Mouse (Mus musculus): Measurements from ENCODE around the gene 4930407I10Rik. TPM values are rescaled to one million over a fixed set of nuclear protein-coding genes. Genes with fewer than 3 reads are reported as not detected.

Gene 4930407I10Rik
- not detected in 2 replicates for polyA plus RNA-seq (2015; fragmentation: Nextera tagmentation; extraction: Ambion mirVana)

GRCm38 (mm10) chr15:82058719-82059201 lies at the start of gene 4930407I10Rik:
Gene 4930407I10Rik, plus strand, starts transcription at chr15:82059151.

GRCm38 (mm10) chr15:82033762-82034161 lies 25.2 kb upstream of the 4930407I10Rik start, which contains the start of gene Desi1:
Gene Desi1, minus strand, starts transcription at chr15:82033862.

GRCm38 (mm10) chr15:82047080-82047883 lies 11.7 kb upstream of the 4930407I10Rik start, which contains the start of gene Snu13:
Gene Snu13, minus strand, starts transcription at chr15:82047598.

GRCm38 (mm10) chr15:82069898-82070297 lies 10.9 kb downstream of the 4930407I10Rik start, which contains the start of gene Mei1:
Gene Mei1, plus strand, starts transcription at chr15:82069996.

Other genes with a start within 250 kb of the 4930407I10Rik start
- gene Tob2, start 200.4 kb upstream of the 4930407I10Rik start, polyA plus RNA-seq (2015; fragmentation: Nextera tagmentation; extraction: Ambion mirVana): 14.3 and 16.8 TPM in 2 replicates
- gene Phf5a, start 187.2 kb upstream of the 4930407I10Rik start, polyA plus RNA-seq (2015; fragmentation: Nextera tagmentation; extraction: Ambion mirVana): 63.1 and 72.5 TPM in 2 replicates
- 122 and 139 TPM in 2 replicates for gene Aco2, start 186.8 kb upstream of the 4930407I10Rik start, polyA plus RNA-seq (2015; fragmentation: Nextera tagmentation; extraction: Ambion mirVana)
- gene Polr3h, start 132.9 kb upstream of the 4930407I10Rik start, polyA plus RNA-seq (2015; fragmentation: Nextera tagmentation; extraction: Ambion mirVana): 50.2 and 53.4 TPM in 2 replicates
- gene Csdc2, start 122.4 kb upstream of the 4930407I10Rik start, polyA plus RNA-seq (2015; fragmentation: Nextera tagmentation; extraction: Ambion mirVana): 33.4 and 35.6 TPM in 2 replicates
- gene Pmm1, start 98.2 kb upstream of the 4930407I10Rik start, polyA plus RNA-seq (2015; fragmentation: Nextera tagmentation; extraction: Ambion mirVana): 33.4 and 34.9 TPM in 2 replicates
- gene 1700029P11Rik, start 78.6 kb upstream of the 4930407I10Rik start, polyA plus RNA-seq (2015; fragmentation: Nextera tagmentation; extraction: Ambion mirVana): not detected in 2 replicates
- gene Xrcc6, start 71.3 kb upstream of the 4930407I10Rik start, polyA plus RNA-seq (2015; fragmentation: Nextera tagmentation; extraction: Ambion mirVana): 31.5 and 34.8 TPM in 2 replicates
- 15.0 and 17.9 TPM in 2 replicates for gene Desi1, start 25.3 kb upstream of the 4930407I10Rik start, polyA plus RNA-seq (2015; fragmentation: Nextera tagmentation; extraction: Ambion mirVana)
- 127 and 135 TPM in 2 replicates for gene Snu13, start 11.6 kb upstream of the 4930407I10Rik start, polyA plus RNA-seq (2015; fragmentation: Nextera tagmentation; extraction: Ambion mirVana)
- gene Mei1, start 10.8 kb downstream of the 4930407I10Rik start, polyA plus RNA-seq (2015; fragmentation: Nextera tagmentation; extraction: Ambion mirVana): 0.31 and 0.35 TPM in 2 replicates
- 10.0 and 11.2 TPM in 2 replicates for gene Ccdc134, start 68.8 kb downstream of the 4930407I10Rik start, polyA plus RNA-seq (2015; fragmentation: Nextera tagmentation; extraction: Ambion mirVana)
- 109 and 175 TPM in 2 replicates for gene Srebf2, start 88.0 kb downstream of the 4930407I10Rik start, polyA plus RNA-seq (2015; fragmentation: Nextera tagmentation; extraction: Ambion mirVana)
- 0.10 TPM in 1 of 2 replicates, not detected in the other for gene Shisa8, start 153.7 kb downstream of the 4930407I10Rik start, polyA plus RNA-seq (2015; fragmentation: Nextera tagmentation; extraction: Ambion mirVana)
- not detected in 2 replicates for gene Tnfrsf13c, start 165.2 kb downstream of the 4930407I10Rik start, polyA plus RNA-seq (2015; fragmentation: Nextera tagmentation; extraction: Ambion mirVana)
- 17.1 and 26.2 TPM in 2 replicates for gene Cenpm, start 185.6 kb downstream of the 4930407I10Rik start, polyA plus RNA-seq (2015; fragmentation: Nextera tagmentation; extraction: Ambion mirVana)
- gene 1500009C09Rik, start 193.2 kb downstream of the 4930407I10Rik start, polyA plus RNA-seq (2015; fragmentation: Nextera tagmentation; extraction: Ambion mirVana): not detected in 2 replicates
- gene Sept3, start 215.7 kb downstream of the 4930407I10Rik start, polyA plus RNA-seq (2015; fragmentation: Nextera tagmentation; extraction: Ambion mirVana): 0.48 and 0.78 TPM in 2 replicates
- 0.15 and 0.17 TPM in 2 replicates for gene Wbp2nl, start 239.8 kb downstream of the 4930407I10Rik start, polyA plus RNA-seq (2015; fragmentation: Nextera tagmentation; extraction: Ambion mirVana)